Mouse (Mus musculus): ENCODE measurements around the gene Fam76a.

DNA sequence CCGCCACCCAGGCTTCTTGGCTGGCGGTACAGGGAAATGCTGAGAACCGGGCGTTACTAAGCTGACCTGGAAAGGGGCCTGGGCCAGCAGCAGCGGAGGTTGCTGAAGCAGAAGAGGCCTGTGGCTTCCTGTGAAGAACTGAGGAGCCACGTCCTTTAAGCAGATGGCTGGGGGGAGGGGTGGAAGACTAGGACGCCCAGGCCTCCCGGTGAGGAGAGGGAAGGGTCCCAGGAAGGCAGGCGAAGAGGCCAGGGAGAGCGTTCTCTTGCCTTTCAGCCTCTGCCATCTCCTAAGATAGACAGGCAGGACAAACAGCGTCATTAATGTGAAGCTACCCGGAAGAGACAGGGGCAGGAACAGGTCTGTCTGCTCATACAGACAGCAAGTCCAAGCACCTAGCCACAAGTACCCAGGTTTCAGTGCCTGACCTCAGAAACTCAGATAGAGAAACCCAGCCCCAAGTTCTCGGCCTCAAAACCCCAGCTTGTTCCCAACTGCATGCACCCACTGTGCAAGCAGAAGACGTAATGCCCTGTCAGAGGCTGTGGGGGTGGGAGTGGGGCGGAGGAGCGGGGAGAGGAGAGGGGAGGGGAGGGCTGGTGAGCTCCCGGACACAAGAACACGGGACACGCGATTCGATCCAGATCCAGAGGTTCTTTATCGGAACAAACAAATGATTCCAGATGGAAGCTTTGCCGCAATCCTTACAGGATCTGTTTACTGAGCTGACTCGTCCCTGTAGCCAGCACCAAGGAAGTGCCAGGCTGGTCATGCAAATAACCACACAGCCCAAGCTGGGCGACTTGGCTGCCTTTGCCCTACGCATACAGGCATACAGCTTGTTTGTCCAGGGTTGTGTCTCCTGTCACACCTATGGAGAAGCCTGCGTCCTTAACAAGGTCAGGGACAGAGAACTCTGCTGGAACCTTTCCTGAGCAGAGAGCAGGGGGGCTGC, 24.0 kb upstream of the Fam76a start:
- no peak for TF ChIP-seq POLR2A (IDR thresholded peaks at IDR 0.05; ENCODE audit: extremely low read depth, insufficient read depth, low read length)
- no peak for TF ChIP-seq CTCF (IDR thresholded peaks at IDR 0.05; ENCODE audit: extremely low read depth, insufficient read depth, low read length)

All from cortical plate, adult 2 months (tissue).